Mouse (Mus musculus) spleen, adult 2 months (tissue): Measurements from ENCODE around the gene Gm20835. TPM values are rescaled to one million over a fixed set of nuclear protein-coding genes. Genes with fewer than 3 reads are reported as not detected.
"Not testable (repeated sequence)": the region's sequence is repeated elsewhere in the genome, so short reads cannot be mapped to it uniquely, and the experiment has no call there.

ENCODE experiments used
- DNase-seq, 2 experiments: peaks; one replicate each; pipeline versions ENCODE4 v3.0.0 to v3.0.0-alpha.2; 2012 to 2021; ENCODE audit warnings: low spot score in 2 of 2, low read depth in 1 of 2
- H3K27ac ChIP-seq: fragments of 200-500 bp; 2 replicates; pipeline ENCODE4 v1.5.1; 2012; ENCODE audit warnings: low read length, inconsistent platforms; ENCODE audit not compliant: insufficient read depth
- H3K27me3 ChIP-seq: fragments of 200-500 bp; 2 replicates; pipeline ENCODE4 v1.6.1; 2012; ENCODE audit warnings: mild to moderate bottlenecking, moderate library complexity, low read length, inconsistent platforms; ENCODE audit not compliant: control insufficient read depth, insufficient read depth
- H3K36me3 ChIP-seq: fragments of 200-500 bp; 2 replicates; pipeline ENCODE4 v1.6.1; 2012; ENCODE audit warnings: mild to moderate bottlenecking, low read length, inconsistent platforms; ENCODE audit not compliant: control insufficient read depth, insufficient read depth
- H3K4me1 ChIP-seq: fragments of 200-500 bp; 2 replicates; pipeline ENCODE4 v1.6.1; 2011; ENCODE audit warnings: inconsistent platforms; ENCODE audit not compliant: control insufficient read depth, insufficient read depth, insufficient read length
- H3K4me3 ChIP-seq: fragments of 200-500 bp; 2 replicates; pipeline ENCODE4 v1.5.1; 2011; ENCODE audit warnings: mild to moderate bottlenecking, inconsistent platforms; ENCODE audit not compliant: insufficient read depth, insufficient read length; ENCODE audit errors: extremely low read depth
- WGBS: fragments of 180-500 bp; shearing (Covaris S2); methylation state at CpG from one replicate; pipeline ENCODE4 v1.1.7; 2018; 5-methylcytosine and 5-hydroxymethylcytosine counted together
- polyA plus RNA-seq: library from polyadenylated mRNA; depleted of rRNA; stranded (reverse); fragments of >200 nt; gene quantifications from 2 replicates; pipeline ENCODE4 v1.2.3, GENCODE M21; 2012; rRNA removed

The Gm20835 gene
- polyA plus RNA-seq: not detected in 2 replicates

DNA sequence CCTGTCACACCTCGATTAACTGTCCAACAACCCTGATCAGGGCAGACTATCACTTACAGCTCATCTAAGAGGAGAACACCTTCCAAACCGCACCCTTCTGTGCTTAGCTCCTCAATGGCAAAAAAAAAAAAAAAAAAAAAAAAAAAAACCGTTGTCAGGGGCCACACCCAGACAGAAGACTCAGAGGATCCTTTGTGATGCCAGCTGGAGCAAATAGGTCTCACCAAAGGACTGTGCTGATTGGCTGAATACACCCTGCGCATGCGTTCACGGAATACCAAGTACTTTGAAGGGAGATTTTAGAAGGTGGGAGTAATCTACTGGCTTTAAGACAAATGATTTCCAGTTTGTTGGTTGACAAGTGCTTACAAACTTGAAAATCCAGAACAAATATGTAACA, at the start of gene Gm20835:
TSS of gene Gm20835 (minus strand) at position 101 of the 400 bp plus-strand sequence.
- H3K4me3 ChIP-seq: not testable (repeated sequence)

More for the DNA sequence above, at the start of gene Gm20835:
- WGBS: no CpG with 5 or more reads among the region's 6 CpGs
- not testable (repeated sequence) for H3K27ac ChIP-seq, DNase-seq, H3K36me3 ChIP-seq, H3K27me3 ChIP-seq, H3K4me1 ChIP-seq
